Mouse (Mus musculus) granulocyte monocyte progenitor cell, adult 5-6 weeks (primary cell): ENCODE data around the gene C8b. TPM values are rescaled to one million over a fixed set of nuclear protein-coding genes. Genes with fewer than 3 reads are reported as not detected.

Experiments used
- ATAC-seq: replicated peaks from 2 replicates; pipeline ENCODE4 v1.8.0; 2016; ENCODE audit warnings: mild to moderate bottlenecking, moderate TSS enrichment, inconsistent platforms; ENCODE audit not compliant: poor library complexity, severe bottlenecking
- total RNA-seq, 2 experiments: library from RNA; stranded (forward) in 1 of 2; stranded (reverse) in 1 of 2; fragments of 200-712, 200-1000 nt in 1 of 2; fragments of >200 nt in 1 of 2; fragmentation: Nextera tagmentation in 1 of 2; gene quantifications; 2 replicates each; pipeline ENCODE4 v1.2.3; 2014 to 2017

The C8b gene
- total RNA-seq, 2 experiments from 2014 or later = not detected

- no peak for ATAC-seq
Observed at GRCm38 (mm10) chr4:104805414-104806257, 39.5 kb downstream of the C8b start.

- ATAC-seq = no peak
Observed at GRCm38 (mm10) chr4:104810710-104811286, 44.7 kb downstream of the C8b start.

GRCm38 (mm10) chr4:104813617-104814016, 47.5 kb downstream of the C8b start:
- ATAC-seq = no peak

- no peak for ATAC-seq
Observed at GRCm38 (mm10) chr4:104816519-104817232, 50.6 kb downstream of the C8b start.

GRCm38 (mm10) chr4:104817509-104817908, 51.4 kb downstream of the C8b start:
- ATAC-seq = no peak

- no peak for ATAC-seq
Observed at GRCm38 (mm10) chr4:104818986-104819385, 52.9 kb downstream of the C8b start.

GRCm38 (mm10) chr4:104819891-104820290, 53.8 kb downstream of the C8b start:
- no peak for ATAC-seq

GRCm38 (mm10) chr4:104823597-104824101, 57.5 kb downstream of the C8b start:
- no peak for ATAC-seq

- ATAC-seq = no peak
Observed at GRCm38 (mm10) chr4:104824381-104825077, 58.4 kb downstream of the C8b start.

GRCm38 (mm10) chr4:104828939-104829338, 62.8 kb downstream of the C8b start:
- ATAC-seq = no peak

- no peak for ATAC-seq
Observed at GRCm38 (mm10) chr4:104835096-104835495, 69.0 kb downstream of the C8b start.

- ATAC-seq = no peak
Observed at GRCm38 (mm10) chr4:104838342-104838741, 72.2 kb downstream of the C8b start.

- no peak for ATAC-seq
Observed at GRCm38 (mm10) chr4:104842204-104842603, 76.1 kb downstream of the C8b start.

- ATAC-seq = no peak
Observed at GRCm38 (mm10) chr4:104843546-104843945, 77.4 kb downstream of the C8b start.

Other genes with a start within 250 kb of the C8b start
- gene Gm17662, start 91.0 kb downstream of the C8b start, total RNA-seq (2014; fragmentation: Nextera tagmentation) = not detected in 2 replicates
- not detected in 2 replicates for gene Gm17662, start 91.0 kb downstream of the C8b start, total RNA-seq (2017)
- gene C8a, start 110.1 kb downstream of the C8b start, total RNA-seq (2014; fragmentation: Nextera tagmentation) = not detected in 2 replicates
- not detected in 2 replicates for gene C8a, start 110.1 kb downstream of the C8b start, total RNA-seq (2017)
- 0.21 TPM in 1 of 2 replicates, not detected in the other for gene Fyb2, start 147.1 kb downstream of the C8b start, total RNA-seq (2014; fragmentation: Nextera tagmentation)
- not detected in 2 replicates for gene Fyb2, start 147.1 kb downstream of the C8b start, total RNA-seq (2017)